In the genomic region with DNA sequence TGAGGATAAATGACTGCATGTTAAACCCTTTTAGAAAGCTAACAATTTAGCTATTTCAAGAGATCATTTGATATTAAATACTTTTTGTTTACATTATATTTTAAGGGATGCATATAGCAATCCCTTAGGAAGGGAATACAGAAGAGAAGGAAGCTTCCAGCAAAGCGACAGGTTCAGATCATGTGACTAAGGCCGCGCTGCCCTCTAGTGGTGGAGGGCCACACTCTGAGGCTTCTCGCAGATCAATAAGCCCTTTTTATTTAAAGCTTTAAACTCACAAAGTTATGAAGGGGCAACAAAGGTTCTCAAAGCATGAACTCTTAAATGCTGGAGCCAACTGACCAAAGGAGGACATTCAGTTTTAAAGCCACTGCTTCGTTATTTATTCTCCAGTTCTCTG, we compare ENCODE assay signal across 9 mouse cellular contexts. TPM values are rescaled to one million over a fixed set of nuclear protein-coding genes. Genes with fewer than 3 reads are reported as not detected.
A peak's percentile ranks its signal among the peaks of the same experiment; 100 is the strongest.
DNase-seq lines count a peak whose midpoint lies in the region; ATAC-seq and TF ChIP-seq lines count a peak whose summit lies in the region.
"Had no signal": no experiment of that assay in that cellular context is flagged by ENCODE, and none has a peak within 500 bp of the region (broad histone marks: within the 10 kb centered on the region; RNA-seq: fewer than 3 reads in every experiment).

No protein-coding gene starts in this region.

- TF ChIP-seq POLR2A in myocyte (IDR thresholded peaks at IDR 0.05; ENCODE audit: insufficient read length, low read depth) = no peak

- no peak overlapping the region for H3K9ac ChIP-seq in hindbrain, embryonic 16.5 days (ENCODE audit: low read depth, low read length)
- H3K9ac ChIP-seq: limb, embryonic 13.5 days had no signal

- no peaks in the 10 kb centered on the region for H3K27me3 ChIP-seq in hindbrain, embryonic 10.5 days (ENCODE audit: insufficient read depth, poor library complexity, severe bottlenecking)
- H3K27me3 ChIP-seq in hindbrain, embryonic 16.5 days (replicated peaks; ENCODE audit: control insufficient read depth, insufficient read depth, low read length) = no peaks in the 10 kb centered on the region
- no peaks in the 10 kb centered on the region for H3K27me3 ChIP-seq in myocyte (ENCODE audit: control insufficient read depth, insufficient read depth, insufficient read length)
- H3K27me3 ChIP-seq: limb, embryonic 13.5 days had no signal

- WGBS in hindbrain, embryonic 10.5 days = 29% methylated on average over 5 of the region's 5 CpGs
- 26% methylated on average over 5 of the region's 5 CpGs for WGBS in hindbrain, embryonic 16.5 days

- H3K9me3 ChIP-seq in hindbrain, embryonic 10.5 days = 0 out of 2 replicates have a peak, but pooled peaks cover 3% of the 10 kb centered on the region
- H3K9me3 ChIP-seq in hindbrain, embryonic 16.5 days (ENCODE audit: control insufficient read depth, low read length) = no peaks in the 10 kb centered on the region
- H3K9me3 ChIP-seq: limb, embryonic 13.5 days had no signal

- peaks cover 44% of the 10 kb centered on the region for H3K79me2 ChIP-seq in myocyte (ENCODE audit: control insufficient read depth, insufficient read depth)

- peaks cover 28% of the 10 kb centered on the region for H3K36me3 ChIP-seq in hindbrain, embryonic 10.5 days
- H3K36me3 ChIP-seq in hindbrain, embryonic 16.5 days (ENCODE audit: control insufficient read depth, insufficient read depth, low read length) = no peaks in the 10 kb centered on the region
- H3K36me3 ChIP-seq in myocyte (ENCODE audit: control insufficient read depth, insufficient read depth) = no peaks in the 10 kb centered on the region

- H3K4me1 ChIP-seq in hindbrain, embryonic 10.5 days (replicated peaks) = no peaks in the 10 kb centered on the region; the same call in 1 of the 2 replicates
- no peaks in the 10 kb centered on the region; the same call in 1 of the 2 replicates for H3K4me1 ChIP-seq in hindbrain, embryonic 16.5 days (ENCODE audit: control insufficient read depth, insufficient read depth, low read depth, low read length)

- DNase-seq in hindbrain, embryonic 10.5 days (ENCODE audit: low spot score) = peak; percentile 47
- peak; percentile 63 for DNase-seq in ES-CJ7 (ENCODE audit: low read depth, low spot score)
- peak; percentile 52 for DNase-seq in cerebellum, adult 18-20 months
- peak; percentile 29 to 60 for DNase-seq in gastrocnemius, postnatal 4 days (ENCODE audit: low spot score in 2 of 2)
- DNase-seq in layer of hippocampus, postnatal 25 days (ENCODE audit: extremely low spot score in 1 of 2, low spot score in 1 of 2) = peak; percentile 18 to 68
- DNase-seq in thymus, postnatal 25 days = peak; percentile 66

- no peak for ATAC-seq in hindbrain, embryonic 16.5 days

- H3K4me2 ChIP-seq in hindbrain, embryonic 16.5 days (ENCODE audit: low read length) = no peak overlapping the region
- H3K4me2 ChIP-seq in myocyte (ENCODE audit: low read depth) = no peak overlapping the region
- H3K4me2 ChIP-seq: limb, embryonic 13.5 days had no signal

- H3ac ChIP-seq in myocyte (ENCODE audit: control insufficient read depth, insufficient read length) = no peak overlapping the region

- H3K27ac ChIP-seq in hindbrain, embryonic 10.5 days = no peak overlapping the region
- H3K27ac ChIP-seq in hindbrain, embryonic 16.5 days (ENCODE audit: low read depth, low read length) = no peak overlapping the region
- H3K27ac ChIP-seq: limb, embryonic 13.5 days had no signal

- H3K4me3 ChIP-seq in hindbrain, embryonic 10.5 days = no peak overlapping the region
- no peak overlapping the region for H3K4me3 ChIP-seq in hindbrain, embryonic 16.5 days (ENCODE audit: low read length)
- no peak overlapping the region for H3K4me3 ChIP-seq in myocyte
- H3K4me3 ChIP-seq: limb, embryonic 13.5 days had no signal

TF ChIP-seq in myocyte, 11 proteins besides CTCF, POLR2A, EP300 and RAD21:
- no peak for TF ChIP-seq MAX (IDR thresholded peaks at IDR 0.05; ENCODE audit: low read depth)
- TF ChIP-seq USF1 (IDR thresholded peaks at IDR 0.05; ENCODE audit: low read depth) = peak; percentile 84
- TF ChIP-seq MYOG (IDR thresholded peaks at IDR 0.05; ENCODE audit: control insufficient read depth in 1 of 3, insufficient read depth in 1 of 3, insufficient read length in 2 of 3, low read depth in 2 of 3) = no peak
- TF ChIP-seq TCF12 (IDR thresholded peaks at IDR 0.05; ENCODE audit: insufficient read depth, poor library complexity, severe bottlenecking) = no peak
- TF ChIP-seq TCF3 (IDR thresholded peaks at IDR 0.05; ENCODE audit: insufficient read length, low read depth) = no peak

RNA-seq across cellular contexts. Expression of gene Igf2bp2, which starts 39.4 kb away (rescaled TPM):
- 141 and 165 TPM in 2 replicates for polyA plus RNA-seq in hindbrain, embryonic 10.5 days (2016; fragmentation: Nextera tagmentation; extraction: Ambion mirVana)
- 13.0 and 20.1 TPM in 2 replicates for polyA plus RNA-seq in hindbrain, embryonic 16.5 days (2015; fragmentation: Nextera tagmentation; extraction: Ambion mirVana)
- 10 to 100 TPM; 32.2 to 33.8 TPM for total RNA-seq in gastrocnemius, postnatal 4 days (2021)
- under 1 TPM; 0.33 to 0.42 TPM for total RNA-seq in layer of hippocampus, postnatal 25 days (2021)
- polyA plus RNA-seq in myocyte (2012; fragmentation: generic; extraction: Trizol) = 12.2 TPM
